Mouse (Mus musculus) CH12.LX (cell line): ENCODE results near the gene Ccdc85a. TPM values are rescaled to one million over a fixed set of nuclear protein-coding genes. Genes with fewer than 3 reads are reported as not detected.
"Not testable (repeated sequence)": the region's sequence is repeated elsewhere in the genome, so short reads cannot be mapped to it uniquely, and the experiment has no call there.

Experiments used
- DNase-seq: peaks from one replicate; pipeline ENCODE4 v3.0.0-alpha.2; 2013; ENCODE audit errors: extremely low read depth
- H3K27ac ChIP-seq: 2 replicates; pipeline ENCODE4 v1.5.1; 2012; ENCODE audit warnings: low read depth, mild to moderate bottlenecking, control low read depth, moderate library complexity; ENCODE audit not compliant: insufficient read depth
- H3K27me3 ChIP-seq: replicated peaks from 2 replicates; pipeline ENCODE3; 2012; ENCODE audit warnings: inconsistent platforms
- H3K36me3 ChIP-seq, 2 experiments: replicated peaks in 1 of 2; 2 replicates each; pipeline versions ENCODE3 to v1.6.1; 2012; ENCODE audit warnings: inconsistent platforms in 1 of 2, low read length in 1 of 2, mild to moderate bottlenecking in 1 of 2, mixed read lengths in 1 of 2, moderate library complexity in 1 of 2; ENCODE audit not compliant: control insufficient read depth in 1 of 2, insufficient read depth in 1 of 2
- H3K4me1 ChIP-seq, 2 experiments: 2 replicates each; pipeline ENCODE4 v1.6.1; 2012; ENCODE audit warnings: inconsistent platforms in 1 of 2, moderate library complexity in 1 of 2; ENCODE audit not compliant: insufficient read depth in 2 of 2, control insufficient read depth in 1 of 2
- H3K4me2 ChIP-seq: 2 replicates; pipeline ENCODE4 v1.6.1; 2012; ENCODE audit warnings: low read depth, mild to moderate bottlenecking, control low read depth; ENCODE audit not compliant: poor library complexity, insufficient read depth, severe bottlenecking
- H3K4me3 ChIP-seq, 3 experiments: fragments of 150-350 bp in 1 of 3; sonication (generic) in 1 of 3; replicated peaks in 1 of 3; 2 replicates each; pipeline versions ENCODE3 to v1.5.1; 2011 to 2012; ENCODE audit warnings: low read depth in 2 of 3, low read length in 2 of 3, mild to moderate bottlenecking in 2 of 3, moderate library complexity in 2 of 3, control low read depth in 1 of 3, improper control_type of control experiment in 1 of 3, inconsistent platforms in 1 of 3, mixed read lengths in 1 of 3; ENCODE audit not compliant: poor library complexity in 1 of 3
- H3K79me2 ChIP-seq: replicated peaks from 2 replicates; pipeline ENCODE4 v1.6.1; 2012; ENCODE audit warnings: mild to moderate bottlenecking, moderate library complexity; ENCODE audit not compliant: control insufficient read depth, poor library complexity, insufficient read depth, severe bottlenecking; ENCODE audit errors: extremely low read depth
- H3K9ac ChIP-seq: 2 replicates; pipeline ENCODE4 v1.6.1; 2012; ENCODE audit warnings: low read depth, mild to moderate bottlenecking, control low read depth, moderate library complexity; ENCODE audit not compliant: insufficient read depth
- H3K9me3 ChIP-seq: replicated peaks from 2 replicates; pipeline ENCODE3; 2012; ENCODE audit warnings: low read length, inconsistent platforms, mixed read lengths
- BHLHE40 ChIP-seq: IDR thresholded peaks from 2 replicates; pipeline ENCODE4 v1.6.1; 2011; ENCODE audit warnings: mild to moderate bottlenecking, low read depth, low read length, improper control_type of control experiment
- CHD1 ChIP-seq: IDR thresholded peaks from 2 replicates; pipeline ENCODE4 v1.6.1; 2012; ENCODE audit warnings: low read depth, low read length, improper control_type of control experiment, inconsistent platforms
- E2F4 ChIP-seq: IDR thresholded peaks from 2 replicates; pipeline ENCODE4 v1.6.1; 2011; ENCODE audit warnings: low read depth, low read length, improper control_type of control experiment; ENCODE audit not compliant: insufficient replicate concordance
- EP300 ChIP-seq: IDR thresholded peaks from 2 replicates; pipeline ENCODE4 v1.6.1; 2011; ENCODE audit warnings: low read length, improper control_type of control experiment
- GABPA ChIP-seq: IDR thresholded peaks from 2 replicates; pipeline ENCODE4 v1.6.1; 2012; ENCODE audit warnings: low read depth, low read length, improper control_type of control experiment, inconsistent platforms; ENCODE audit not compliant: insufficient replicate concordance
- HCFC1 ChIP-seq: IDR thresholded peaks from 2 replicates; pipeline ENCODE4 v1.6.1; 2012; ENCODE audit warnings: low read depth, mild to moderate bottlenecking, inconsistent platforms, low read length, improper control_type of control experiment
- JUN ChIP-seq: IDR thresholded peaks from 2 replicates; pipeline ENCODE4 v1.6.1; 2011; ENCODE audit warnings: low read depth, mild to moderate bottlenecking, low read length, improper control_type of control experiment, moderate library complexity; ENCODE audit not compliant: insufficient read depth
- JUND ChIP-seq: conservative IDR thresholded peaks from 2 replicates; pipeline ENCODE4 v1.6.1; 2011; ENCODE audit warnings: low read depth, low read length, improper control_type of control experiment
- MAX ChIP-seq: IDR thresholded peaks from 2 replicates; pipeline ENCODE4 v1.6.1; 2011; ENCODE audit warnings: low read length, improper control_type of control experiment
- NELFE ChIP-seq: IDR thresholded peaks from 2 replicates; pipeline ENCODE4 v1.6.1; 2011; ENCODE audit warnings: low read depth, low read length, improper control_type of control experiment
- NRF1 ChIP-seq: IDR thresholded peaks from 2 replicates; pipeline ENCODE4 v1.6.1; 2014; ENCODE audit warnings: low read depth, mild to moderate bottlenecking, inconsistent platforms, low read length, improper control_type of control experiment, moderate library complexity
- POLR2A ChIP-seq: IDR thresholded peaks from 2 replicates; pipeline ENCODE4 v1.6.1; 2011; ENCODE audit warnings: low read depth, mild to moderate bottlenecking, improper control_type of control experiment, low read length
- POLR2AphosphoS2 ChIP-seq: IDR thresholded peaks from 2 replicates; pipeline ENCODE4 v1.6.1; 2011; ENCODE audit warnings: low read depth, low read length, improper control_type of control experiment
- SIN3A ChIP-seq: IDR thresholded peaks from 2 replicates; pipeline ENCODE4 v1.6.1; 2012; ENCODE audit warnings: low read length, improper control_type of control experiment, inconsistent platforms
- SMC3 ChIP-seq: IDR thresholded peaks from 2 replicates; pipeline ENCODE4 v1.6.1; 2011; ENCODE audit warnings: low read depth, low read length, improper control_type of control experiment
- TCF12 ChIP-seq: IDR thresholded peaks from 2 replicates; pipeline ENCODE4 v1.6.1; 2014; ENCODE audit warnings: low read depth, mild to moderate bottlenecking, inconsistent platforms, low read length, improper control_type of control experiment
- USF2 ChIP-seq: conservative IDR thresholded peaks from 2 replicates; pipeline ENCODE4 v1.6.1; 2011; ENCODE audit warnings: low read depth, low read length, improper control_type of control experiment
- ZKSCAN1 ChIP-seq: IDR thresholded peaks from 2 replicates; pipeline ENCODE4 v1.6.1; 2012; ENCODE audit warnings: low read depth, inconsistent platforms, low read length, improper control_type of control experiment, borderline replicate concordance
- ZNF384 ChIP-seq: IDR thresholded peaks from 2 replicates; pipeline ENCODE4 v1.6.1; 2012; ENCODE audit warnings: low read depth, low read length, improper control_type of control experiment, inconsistent platforms
- dilution Hi-C: fragments of 300-500 bp; cut with MboI; formaldehyde crosslinking; loops from 2 replicates; pipeline ENCODE4 v1.14.3; 2020; ENCODE audit warnings: low sequenced_read_pairs; ENCODE audit not compliant: extremely low pct_unique_long_range_greater_than_20kb, extremely low pct_ligation_motif_present
- in situ Hi-C: fragments of 300-500 bp; cut with MboI; formaldehyde crosslinking; loops from 3 replicates; pipeline ENCODE4 v1.14.3; 2019; ENCODE audit warnings: low sequenced_read_pairs, low pct_ligation_motif_present, low pct_unique_long_range_greater_than_20kb, mixed read lengths
- polyA plus RNA-seq: library from polyadenylated mRNA; unstranded; fragments of >175 nt; gene quantifications from 2 replicates; pipeline ENCODE4 v1.2.1, GENCODE M21; 2012; ENCODE audit warnings: low read depth; ENCODE audit not compliant: insufficient read length
- total RNA-seq, 2 experiments: library from RNA; depleted of rRNA; stranded (reverse); fragments of 300-350 nt in 1 of 2; fragments of >200 nt in 1 of 2; gene quantifications; 2 replicates each; pipeline ENCODE4 v1.2.3; 2012 to 2014

Gene Ccdc85a
- total and polyA plus RNA-seq, 3 experiments = not detected

DNA sequence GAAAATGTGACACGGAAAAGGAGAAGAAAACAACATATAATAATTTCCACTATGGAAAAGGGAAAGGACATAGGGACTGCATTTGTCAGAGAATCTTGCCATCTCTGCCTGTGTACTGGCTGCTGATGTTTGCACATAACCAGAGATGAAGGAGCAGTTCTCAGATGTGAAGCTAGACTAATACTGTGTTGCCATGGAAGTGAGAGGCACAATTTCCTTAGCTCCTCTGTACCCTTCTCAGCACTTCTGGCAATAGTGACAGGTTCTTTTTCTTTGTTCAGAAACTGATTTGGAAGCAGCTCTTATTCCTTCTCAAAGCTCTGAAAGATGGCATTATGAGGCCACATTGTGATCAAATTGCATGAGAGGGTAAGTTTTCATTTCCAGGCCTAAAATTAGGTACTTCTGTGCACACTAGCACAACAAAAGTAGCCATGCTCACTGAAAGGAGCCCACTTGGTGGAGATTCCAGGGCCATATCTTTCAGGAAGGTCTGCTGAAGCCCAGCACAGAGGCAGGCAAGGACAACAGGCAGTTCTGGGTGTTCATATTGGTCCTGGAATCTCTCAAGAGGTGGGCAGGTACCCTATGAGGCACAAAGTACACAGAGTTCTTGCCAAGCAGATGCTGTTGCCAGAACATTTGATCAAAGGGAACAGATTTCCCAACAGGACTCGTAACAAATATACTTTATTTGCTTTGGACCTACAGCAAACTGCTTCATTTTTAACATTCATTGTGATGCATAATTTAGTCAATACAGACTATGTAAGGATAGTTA is 161.5 kb downstream of the Ccdc85a start:
- Histone ChIP-seq H3K9ac (no peak overlapping the region), H3K4me2 (no peak overlapping the region), H3K79me2 (no peaks in the 10 kb centered on the region), H3K36me3 (no peaks in the 10 kb centered on the region), H3K4me3 (no peak overlapping the region), H3K4me1 (no peaks in the 10 kb centered on the region), H3K27me3 (no peaks in the 10 kb centered on the region), H3K27ac (no peak overlapping the region), H3K9me3 (no peaks in the 10 kb centered on the region)
- dilution Hi-C loops (no loop called here), in situ Hi-C loops (no loop called here)
- DNase-seq = no peak
- no peak for TF ChIP-seq EP300
- no peak for TF ChIP-seq POLR2A
- no peak for TF ChIP-seq GABPA
- no peak for TF ChIP-seq CHD1
- no peak for TF ChIP-seq HCFC1
- no peak for TF ChIP-seq POLR2AphosphoS2

- TF ChIP-seq MAX (no peak), POLR2AphosphoS2 (no peak), EP300 (no peak), E2F4 (no peak), ZKSCAN1 (no peak), NELFE (no peak), NRF1 (no peak), SIN3A (no peak), TCF12 (no peak), SMC3 (no peak), USF2 (no peak), JUND (no peak), JUN (no peak), HCFC1 (no peak), BHLHE40 (no peak), ZNF384 (no peak)
- TF ChIP-seq, all 38 proteins: peak for 0
- in situ Hi-C loops = no loop called here
- Histone ChIP-seq H3K9me3 (no peaks in the 10 kb centered on the region), H3K27me3 (no peaks in the 10 kb centered on the region), H3K4me3 (no peak overlapping the region), H3K4me2 (no peak overlapping the region), H3K79me2 (no peaks in the 10 kb centered on the region), H3K4me1 (no peaks in the 10 kb centered on the region), H3K27ac (no peak overlapping the region), H3K36me3 (no peaks in the 10 kb centered on the region), H3K9ac (no peak overlapping the region)
- DNase-seq = no peak
- dilution Hi-C loops = no loop called here
Measured at GRCm38 (mm10) chr11:28415841-28416240, 168.3 kb downstream of the Ccdc85a start.

GRCm38 (mm10) chr11:28409880-28410279 is 174.2 kb downstream of the Ccdc85a start:
- in situ Hi-C loops, H3K36me3 ChIP-seq: not testable (repeated sequence)

More at GRCm38 (mm10) chr11:28409880-28410279, 174.2 kb downstream of the Ccdc85a start:
- H3K27me3 ChIP-seq, H3K27ac ChIP-seq, H3K79me2 ChIP-seq, H3K4me1 ChIP-seq, H3K9me3 ChIP-seq, dilution Hi-C loops, DNase-seq, H3K4me3 ChIP-seq, H3K9ac ChIP-seq, H3K4me2 ChIP-seq: not testable (repeated sequence)
